Mouse (Mus musculus) erythroblast, embryonic 14.5 days (primary cell): ENCODE data around the gene Pde4d.

Experiments used
- GATA1 ChIP-seq: IDR thresholded peaks from 2 replicates; pipeline ENCODE4 v1.6.1; 2012; ENCODE audit warnings: low read length, inconsistent platforms, mixed read lengths
- TAL1 ChIP-seq: IDR thresholded peaks from 3 replicates; pipeline ENCODE4 v1.6.1; 2012; ENCODE audit warnings: low read length, inconsistent platforms, mixed read lengths

DNA sequence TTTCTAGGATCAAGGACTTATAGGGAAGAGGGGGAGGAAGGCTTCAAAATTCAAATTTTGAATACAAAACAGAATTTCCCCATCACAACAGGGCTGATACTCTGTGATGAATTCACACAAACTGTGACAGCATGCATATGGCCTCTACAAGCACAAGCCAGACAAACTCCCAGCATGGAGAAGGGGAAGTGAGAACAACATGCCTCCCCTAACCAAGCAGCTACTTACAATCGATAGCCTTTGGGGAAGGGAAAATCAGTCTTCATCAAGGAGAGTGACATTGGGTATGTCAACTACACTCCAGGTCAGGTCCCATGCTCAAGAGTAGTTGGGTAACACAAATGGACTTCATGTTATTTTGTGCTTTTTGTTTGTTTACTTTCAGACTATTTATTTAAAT is 83.1 kb downstream of the Pde4d start:
- TF ChIP-seq GATA1, result no peak
- no peak for TF ChIP-seq TAL1
